Mouse (Mus musculus) forebrain, embryonic 16.5 days (tissue): ENCODE measurements around the gene Adamtsl5. TPM values are rescaled to one million over a fixed set of nuclear protein-coding genes. Genes with fewer than 3 reads are reported as not detected.

ENCODE experiments used
- ATAC-seq: fragments of 200-750 bp; cut with Nextera tagmentation; 2 replicates; pipeline ENCODE4 v1.8.0; 2017; ENCODE audit warnings: mild to moderate bottlenecking, moderate library complexity
- H3K27ac ChIP-seq: fragments of 300-500 bp; sonication (generic); 2 replicates; pipeline ENCODE4 v1.5.1; 2014; ENCODE audit warnings: low read length, control low read depth
- H3K27me3 ChIP-seq: fragments of 300-500 bp; sonication (generic); replicated peaks from 2 replicates; pipeline ENCODE4 v1.6.1; 2014; ENCODE audit warnings: low read length; ENCODE audit not compliant: control insufficient read depth, insufficient read depth
- H3K36me3 ChIP-seq: fragments of 300-500 bp; sonication (generic); 2 replicates; pipeline ENCODE4 v1.6.1; 2014; ENCODE audit not compliant: control insufficient read depth, insufficient read depth
- H3K4me1 ChIP-seq: fragments of 300-500 bp; sonication (generic); replicated peaks from 2 replicates; pipeline ENCODE4 v1.6.1; 2014; ENCODE audit warnings: low read length; ENCODE audit not compliant: control insufficient read depth, insufficient read depth
- H3K4me2 ChIP-seq: fragments of 300-500 bp; sonication (generic); 2 replicates; pipeline ENCODE4 v1.6.1; 2014; ENCODE audit warnings: mild to moderate bottlenecking, low read length, control low read depth
- H3K4me3 ChIP-seq: fragments of 300-500 bp; sonication (generic); replicated peaks from 2 replicates; pipeline ENCODE4 v1.5.1; 2014; ENCODE audit warnings: mild to moderate bottlenecking, low read length, control low read depth
- H3K9ac ChIP-seq: fragments of 300-500 bp; sonication (generic); replicated peaks from 2 replicates; pipeline ENCODE4 v1.6.1; 2014; ENCODE audit warnings: low read depth, low read length, control low read depth
- H3K9me3 ChIP-seq: fragments of 300-500 bp; sonication (generic); 2 replicates; pipeline ENCODE4 v1.6.1; 2016; ENCODE audit warnings: low read length; ENCODE audit not compliant: control insufficient read depth
- WGBS: fragments of 180-500 bp; shearing (Covaris S2); extraction: QIAGEN DNeasy Blood & Tissue Kit; methylation state at CpG from one replicate; pipeline ENCODE4 v1.1.7; 2014; 5-methylcytosine and 5-hydroxymethylcytosine counted together
- polyA plus RNA-seq: library from polyadenylated mRNA; unstranded; fragments of >200 nt; fragmentation: Nextera tagmentation; extraction: Ambion mirVana; gene quantifications from 2 replicates; pipeline ENCODE4 v1.2.1, GENCODE M21; 2015

The Adamtsl5 gene
- polyA plus RNA-seq, 1 experiment from 2014 or later = 0.51 TPM

- Histone ChIP-seq H3K27ac (no peak overlapping the region), H3K4me3 (no peak overlapping the region), H3K36me3 (peaks cover 39% of the 10 kb centered on the region), H3K9ac (no peak overlapping the region), H3K27me3 (no peaks in the 10 kb centered on the region), H3K4me2 (no peak overlapping the region), H3K4me1 (peaks cover 40% of the 10 kb centered on the region), H3K9me3 (no peaks in the 10 kb centered on the region)
- peak; percentile 52 for ATAC-seq
- WGBS = 24% methylated on average over 11 of the region's 11 CpGs
These were observed 31.8 kb downstream of the Adamtsl5 start for GRCm38 (mm10) chr10:80316359-80316781.

GRCm38 (mm10) chr10:80315315-80315714, 32.9 kb downstream of the Adamtsl5 start:
- no peak overlapping the region for H3K9ac ChIP-seq
- 57% methylated on average over 26 of the region's 27 CpGs for WGBS

GRCm38 (mm10) chr10:80314494-80315001, 33.7 kb downstream of the Adamtsl5 start:
- ATAC-seq = no peak
- no peaks in the 10 kb centered on the region for H3K27me3 ChIP-seq
- H3K27ac ChIP-seq = no peak overlapping the region
- H3K9me3 ChIP-seq = no peaks in the 10 kb centered on the region
- no peak overlapping the region for H3K4me2 ChIP-seq
- 57% methylated on average over 16 of the region's 16 CpGs for WGBS
- no peak overlapping the region for H3K4me3 ChIP-seq
- H3K9ac ChIP-seq = no peak overlapping the region
- H3K36me3 ChIP-seq = peaks cover 48% of the 10 kb centered on the region
- H3K4me1 ChIP-seq = peaks cover 34% of the 10 kb centered on the region

More at GRCm38 (mm10) chr10:80315315-80315714, 32.9 kb downstream of the Adamtsl5 start:
- Histone ChIP-seq H3K4me1 (peaks cover 40% of the 10 kb centered on the region), H3K27me3 (no peaks in the 10 kb centered on the region), H3K9me3 (no peaks in the 10 kb centered on the region), H3K27ac (no peak overlapping the region), H3K36me3 (peaks cover 45% of the 10 kb centered on the region), H3K4me3 (no peak overlapping the region), H3K4me2 (no peak overlapping the region)
- no peak for ATAC-seq

- Histone ChIP-seq H3K4me2 (no peak overlapping the region), H3K36me3 (peaks cover 55% of the 10 kb centered on the region), H3K27me3 (no peaks in the 10 kb centered on the region), H3K4me3 (no peak overlapping the region), H3K4me1 (peaks cover 30% of the 10 kb centered on the region), H3K9ac (no peak overlapping the region), H3K27ac (no peak overlapping the region), H3K9me3 (no peaks in the 10 kb centered on the region)
- WGBS = 65% methylated on average over 20 of the region's 20 CpGs
- no peak for ATAC-seq
These were observed 34.5 kb downstream of the Adamtsl5 start for GRCm38 (mm10) chr10:80313627-80314201.

- Histone ChIP-seq H3K4me3 (no peak overlapping the region), H3K9ac (no peak overlapping the region), H3K27me3 (no peaks in the 10 kb centered on the region), H3K27ac (no peak overlapping the region), H3K4me1 (peaks cover 30% of the 10 kb centered on the region), H3K36me3 (peaks cover 61% of the 10 kb centered on the region), H3K4me2 (no peak overlapping the region), H3K9me3 (no peaks in the 10 kb centered on the region)
- 76% methylated on average over 54 of the region's 54 CpGs for WGBS
- ATAC-seq = no peak
These were observed 35.4 kb downstream of the Adamtsl5 start for GRCm38 (mm10) chr10:80312586-80313504.

GRCm38 (mm10) chr10:80311560-80311959, 36.7 kb downstream of the Adamtsl5 start:
- Histone ChIP-seq H3K4me1 (peaks cover 20% of the 10 kb centered on the region), H3K4me2 (no peak overlapping the region), H3K27ac (no peak overlapping the region), H3K9ac (no peak overlapping the region), H3K27me3 (no peaks in the 10 kb centered on the region), H3K9me3 (no peaks in the 10 kb centered on the region), H3K4me3 (no peak overlapping the region), H3K36me3 (peaks cover 66% of the 10 kb centered on the region)
- WGBS = 87% methylated on average over 16 of the region's 16 CpGs
- ATAC-seq = no peak

- Histone ChIP-seq H3K36me3 (peaks cover 53% of the 10 kb centered on the region), H3K9me3 (no peaks in the 10 kb centered on the region), H3K27ac (no peak overlapping the region), H3K9ac (no peak overlapping the region), H3K27me3 (no peaks in the 10 kb centered on the region), H3K4me3 (no peak overlapping the region), H3K4me1 (peaks cover 52% of the 10 kb centered on the region), H3K4me2 (peak overlapping the region; percentile 24; the same call in 1 of the 2 replicates)
- ATAC-seq = no peak
- WGBS = 36% methylated on average over 25 of the region's 25 CpGs
These were observed 43.4 kb downstream of the Adamtsl5 start for GRCm38 (mm10) chr10:80304862-80305261.

- H3K27me3 ChIP-seq = no peaks in the 10 kb centered on the region
- peaks cover 53% of the 10 kb centered on the region for H3K4me1 ChIP-seq
- no peak overlapping the region for H3K27ac ChIP-seq
- no peak overlapping the region for H3K4me3 ChIP-seq
- peaks cover 52% of the 10 kb centered on the region for H3K36me3 ChIP-seq
- H3K9ac ChIP-seq = no peak overlapping the region
- peak overlapping the region; percentile 24; the same call in 1 of the 2 replicates for H3K4me2 ChIP-seq
- H3K9me3 ChIP-seq = no peaks in the 10 kb centered on the region
- no peak for ATAC-seq
- 44% methylated on average over 12 of the region's 12 CpGs for WGBS
These were observed 43.8 kb downstream of the Adamtsl5 start for GRCm38 (mm10) chr10:80304458-80304857.

GRCm38 (mm10) chr10:80302471-80302881, 45.7 kb downstream of the Adamtsl5 start:
- 16% methylated on average over 9 of the region's 9 CpGs for WGBS
- H3K9me3 ChIP-seq = no peaks in the 10 kb centered on the region
- no peaks in the 10 kb centered on the region for H3K27me3 ChIP-seq
- H3K4me2 ChIP-seq = peak overlapping the region; percentile 90
- H3K9ac ChIP-seq = peak overlapping the region; percentile 89
- 0 out of 2 replicates have a peak overlapping the region, but pooled peaks have one; percentile 10 for H3K27ac ChIP-seq
- H3K4me3 ChIP-seq = peak overlapping the region; percentile 57
- H3K36me3 ChIP-seq = peaks cover 32% of the 10 kb centered on the region
- peaks cover 65% of the 10 kb centered on the region for H3K4me1 ChIP-seq
- ATAC-seq = no peak
